Mouse (Mus musculus) c-Kit-negative CD71-positive TER-119-positive erythroid progenitor cells, embryonic 14.5 days (primary cell): ENCODE data around the gene As3mt.
"Not testable (repeated sequence)": the region's sequence is repeated elsewhere in the genome, so short reads cannot be mapped to it uniquely, and the experiment has no call there.

Experiments used
- DNase-seq: peaks from one replicate; pipeline ENCODE4 v3.0.0-alpha.2; 2013; ENCODE audit warnings: low read depth, low spot score

Gene As3mt

DNA sequence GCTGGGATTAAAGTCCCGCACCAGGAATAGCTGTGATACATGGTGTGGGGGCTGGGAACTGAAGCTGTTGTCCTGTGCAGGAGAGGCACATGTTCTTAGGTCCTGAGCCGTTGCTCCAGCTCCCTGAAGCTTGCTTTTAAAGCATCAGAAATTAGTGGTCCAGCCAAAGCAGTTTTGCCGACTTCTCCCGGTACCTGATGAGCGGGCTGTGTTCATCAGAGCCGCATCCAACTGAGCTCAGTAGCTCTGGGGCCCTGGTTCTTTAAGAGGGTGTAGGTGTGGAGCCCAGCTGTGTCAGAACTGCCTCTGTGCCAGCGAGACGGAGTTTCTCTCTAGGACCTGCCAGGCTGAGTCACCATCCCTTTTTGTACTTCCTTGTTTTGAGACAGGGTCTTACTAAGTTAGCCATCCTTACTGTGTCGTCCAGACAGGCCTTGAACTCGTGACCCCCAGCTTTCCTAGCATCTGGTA, 8.2 kb upstream of the As3mt start:
- no peak for DNase-seq

- DNase-seq: no peak
Observed at GRCm38 (mm10) chr19:46701156-46701555, 6.1 kb upstream of the As3mt start.

DNA sequence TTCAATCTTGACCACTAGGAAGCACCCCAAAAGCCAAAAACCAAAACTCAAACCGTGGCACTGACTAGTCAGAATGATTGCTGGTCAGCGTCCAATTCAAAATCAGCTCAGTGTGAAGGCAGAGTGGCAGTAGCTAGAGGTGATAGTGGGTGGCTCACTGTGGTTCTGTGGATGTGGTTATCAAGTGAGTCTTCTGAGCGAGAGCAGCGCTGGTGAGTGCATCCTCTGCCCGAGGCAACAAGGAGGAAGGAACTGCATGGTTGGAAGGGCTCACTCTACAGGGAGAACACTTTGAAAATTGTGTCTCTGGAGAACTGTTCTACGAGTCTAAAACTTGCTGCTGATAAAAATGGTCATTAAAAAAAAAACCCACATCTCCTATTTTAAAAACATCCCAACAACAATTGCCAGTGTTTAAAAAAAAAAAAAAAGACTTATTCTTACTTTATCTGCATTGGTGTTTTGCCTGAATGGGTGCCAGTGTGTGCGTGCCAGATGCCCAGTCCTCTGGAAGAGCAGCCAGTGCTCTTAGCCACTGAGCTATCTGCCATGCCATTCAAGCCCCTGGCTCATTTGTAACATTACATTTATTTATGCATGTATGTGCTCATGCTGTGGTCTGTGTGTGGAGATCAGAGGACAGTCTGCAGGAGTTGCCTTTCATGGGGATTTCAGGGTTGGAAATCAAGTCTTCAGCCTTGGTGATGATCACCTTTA, 1.3 kb upstream of the As3mt start:
- no peak for DNase-seq

- DNase-seq: no peak
Observed at GRCm38 (mm10) chr19:46706540-46707295, 540 bp upstream of the As3mt start.

DNA sequence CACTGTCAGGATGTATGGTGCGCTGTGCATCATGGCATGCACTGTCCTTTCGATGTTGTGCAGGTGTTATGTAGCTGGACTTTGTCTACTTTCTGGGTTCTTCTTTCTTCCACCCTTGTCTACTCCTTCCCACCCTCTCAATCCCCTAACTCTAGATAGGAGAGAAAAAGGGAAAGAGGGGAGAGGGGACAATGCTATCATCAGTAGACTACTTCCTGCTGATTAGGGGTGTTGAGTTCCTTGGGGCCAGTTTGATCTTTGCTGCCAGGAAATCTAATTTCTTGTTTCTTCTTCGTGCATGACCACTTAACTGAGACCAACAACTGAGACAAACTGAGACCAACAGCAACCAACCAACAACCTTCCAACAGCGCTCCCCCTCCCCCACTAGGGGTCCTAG, 3.4 kb downstream of the As3mt start:
- no peak for DNase-seq

GRCm38 (mm10) chr19:46714234-46714633, 7.0 kb downstream of the As3mt start:
- no peak for DNase-seq

GRCm38 (mm10) chr19:46715016-46715415, 7.8 kb downstream of the As3mt start:
- no peak for DNase-seq

DNA sequence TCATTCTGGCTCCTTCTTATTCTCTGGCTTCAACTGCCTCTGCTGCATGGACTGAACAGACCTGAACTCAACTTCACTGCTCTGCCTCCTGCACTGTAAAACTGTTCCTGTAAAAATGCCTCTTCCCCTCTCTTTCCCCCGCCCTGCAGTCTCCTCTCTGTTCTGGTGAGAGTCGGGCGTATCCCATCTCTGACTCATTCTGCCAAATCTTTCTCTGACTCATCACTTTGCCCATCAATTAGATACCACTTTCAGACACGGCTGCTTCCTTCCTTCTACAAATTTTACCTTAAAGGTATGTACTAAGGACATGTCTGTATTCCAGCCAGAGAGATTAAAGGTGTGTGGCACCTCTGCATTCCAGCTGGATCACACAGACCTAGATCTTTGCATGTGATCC, 10.9 kb downstream of the As3mt start:
- DNase-seq: no peak

DNA sequence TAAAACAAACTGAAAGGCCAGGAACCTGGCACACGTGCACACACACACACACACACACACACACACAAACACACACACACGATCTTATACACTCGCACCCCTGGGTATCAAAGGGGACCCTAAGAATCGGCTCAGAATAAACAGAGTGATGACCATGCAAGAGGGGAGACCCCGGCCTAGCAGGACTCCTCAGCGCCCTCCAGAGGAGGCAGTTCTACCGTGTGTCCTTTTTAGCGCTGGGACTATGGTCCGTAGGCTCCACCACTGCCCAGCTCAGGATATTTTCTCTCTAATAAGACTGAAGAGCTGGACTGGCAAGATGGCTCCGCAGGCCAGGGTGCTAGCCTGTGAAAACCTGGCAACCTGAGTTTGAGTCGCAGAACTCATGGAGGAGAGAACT, 17.2 kb downstream of the As3mt start:
- DNase-seq: no peak

GRCm38 (mm10) chr19:46726142-46726541, 18.9 kb downstream of the As3mt start:
- no peak for DNase-seq

GRCm38 (mm10) chr19:46727140-46727736, 20.0 kb downstream of the As3mt start:
- no peak for DNase-seq

DNA sequence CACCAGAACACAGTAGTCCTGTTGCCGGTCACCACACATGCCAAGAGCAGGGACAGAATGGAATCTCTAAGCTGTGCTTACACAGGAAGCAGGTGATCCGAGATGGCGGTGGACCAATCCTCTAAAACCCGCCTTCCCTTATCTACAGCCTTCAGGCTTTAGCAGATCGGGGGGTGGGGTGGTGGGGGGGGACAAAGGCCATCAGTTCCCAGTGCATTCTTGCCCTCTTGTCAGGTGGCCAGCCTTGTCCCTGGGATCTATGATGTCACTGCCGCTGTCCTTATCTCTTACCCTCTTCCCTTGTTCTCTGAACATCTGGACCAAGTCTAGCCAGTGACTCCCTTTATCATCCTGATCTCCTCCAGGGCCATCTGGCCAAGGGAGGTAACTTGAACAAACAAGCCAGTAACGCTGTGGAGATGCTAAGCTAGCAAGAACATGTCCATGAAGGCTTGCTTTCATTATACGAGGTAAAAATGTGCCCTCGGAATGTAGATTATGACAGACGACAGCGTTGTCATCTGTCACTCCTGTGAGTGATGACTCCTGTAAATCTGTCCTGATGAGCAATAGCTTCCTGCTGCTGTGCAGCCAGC, 20.8 kb downstream of the As3mt start:
- no peak for DNase-seq

DNA sequence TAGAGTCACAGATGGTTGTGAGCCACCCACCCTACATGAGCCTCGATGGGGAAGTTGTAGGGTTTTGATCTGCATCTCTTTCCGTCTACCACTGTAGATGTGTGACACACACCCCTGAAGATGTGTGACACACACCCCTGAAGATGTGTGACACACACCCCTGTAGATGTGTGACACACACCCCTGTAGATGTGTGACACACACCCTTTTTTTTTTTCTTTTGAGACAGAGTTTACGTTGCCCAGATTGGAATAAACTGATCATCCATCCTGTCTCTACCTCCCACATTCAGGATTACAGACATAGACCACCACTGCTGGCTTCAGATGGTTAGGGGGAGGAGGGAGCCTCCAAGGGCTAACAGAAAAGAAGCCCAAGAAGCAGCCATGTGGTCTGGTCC, 21.7 kb downstream of the As3mt start:
- no peak for DNase-seq

- DNase-seq: no peak
Observed at GRCm38 (mm10) chr19:46731351-46731750, 24.1 kb downstream of the As3mt start.

GRCm38 (mm10) chr19:46732673-46733072, 25.4 kb downstream of the As3mt start:
- not testable (repeated sequence) for DNase-seq

GRCm38 (mm10) chr19:46733626-46734025, 26.4 kb downstream of the As3mt start:
- no peak for DNase-seq

DNA sequence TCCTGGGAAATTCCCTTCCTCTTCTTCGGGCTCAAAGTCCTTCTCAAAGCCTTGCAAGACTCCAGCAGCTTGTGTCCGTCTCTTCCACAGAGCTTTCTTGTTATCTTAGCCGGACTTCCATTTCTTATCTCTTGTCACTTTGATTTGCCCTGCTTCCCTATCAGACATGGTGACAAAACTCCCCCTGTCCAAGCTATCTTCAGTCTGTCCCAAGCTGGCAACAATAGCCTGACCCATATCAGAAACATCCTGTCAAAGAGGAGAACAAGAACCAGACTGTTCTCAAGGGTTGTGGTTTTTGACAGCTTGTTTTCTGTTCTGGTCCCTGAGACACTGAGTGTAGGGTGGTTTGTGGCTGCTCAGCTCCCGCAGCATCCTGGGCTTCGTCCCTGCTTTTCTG, 28.0 kb downstream of the As3mt start:
- DNase-seq: no peak

DNA sequence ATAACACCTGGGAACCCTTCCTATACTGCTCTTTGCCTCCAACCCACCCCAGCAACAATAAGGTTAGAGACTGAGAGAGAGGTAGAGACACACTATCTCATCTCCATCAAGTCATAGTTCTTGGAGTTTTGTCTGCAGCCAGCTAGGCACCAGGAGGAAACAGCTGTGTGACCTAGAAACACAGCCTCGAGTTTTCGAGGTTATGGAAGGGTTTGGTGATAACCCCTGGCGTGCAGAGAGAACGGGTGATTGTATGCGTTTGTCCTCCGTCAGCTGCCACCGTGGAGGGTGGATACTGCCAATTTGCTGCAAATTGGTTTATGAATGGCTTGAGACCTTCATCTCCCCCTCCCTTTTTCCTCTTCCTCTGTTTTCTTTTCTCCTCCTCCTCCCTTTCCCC, 29.8 kb downstream of the As3mt start:
- DNase-seq: no peak

GRCm38 (mm10) chr19:46740341-46741008, 33.2 kb downstream of the As3mt start:
- DNase-seq: peak; percentile 54

- DNase-seq: no peak
Observed at GRCm38 (mm10) chr19:46741574-46741973, 34.3 kb downstream of the As3mt start.

GRCm38 (mm10) chr19:46744681-46745080, 37.4 kb downstream of the As3mt start:
- no peak for DNase-seq

GRCm38 (mm10) chr19:46747799-46748198, 40.5 kb downstream of the As3mt start:
- DNase-seq: no peak
